Mouse (Mus musculus) adrenal gland, postnatal 25 days (tissue): ENCODE results near the gene Pias4. TPM values are rescaled to one million over a fixed set of nuclear protein-coding genes. Genes with fewer than 3 reads are reported as not detected.
"Not testable (repeated sequence)": the region's sequence is repeated elsewhere in the genome, so short reads cannot be mapped to it uniquely, and the experiment has no call there.

Experiments used
- DNase-seq: peaks from one replicate; pipeline ENCODE4 v3.0.0; 2021; ENCODE audit warnings: mixed read lengths
- total RNA-seq: library from RNA; stranded (reverse); gene quantifications from 2 replicates; pipeline ENCODE4 v1.2.3, GENCODE M21; 2021

Pias4 gene
- total RNA-seq, 1 experiment from 2014 or later, result 36.9 TPM

- no peak for DNase-seq
These were observed 23.2 kb upstream of the Pias4 start for GRCm38 (mm10) chr10:81190912-81191321.

DNA sequence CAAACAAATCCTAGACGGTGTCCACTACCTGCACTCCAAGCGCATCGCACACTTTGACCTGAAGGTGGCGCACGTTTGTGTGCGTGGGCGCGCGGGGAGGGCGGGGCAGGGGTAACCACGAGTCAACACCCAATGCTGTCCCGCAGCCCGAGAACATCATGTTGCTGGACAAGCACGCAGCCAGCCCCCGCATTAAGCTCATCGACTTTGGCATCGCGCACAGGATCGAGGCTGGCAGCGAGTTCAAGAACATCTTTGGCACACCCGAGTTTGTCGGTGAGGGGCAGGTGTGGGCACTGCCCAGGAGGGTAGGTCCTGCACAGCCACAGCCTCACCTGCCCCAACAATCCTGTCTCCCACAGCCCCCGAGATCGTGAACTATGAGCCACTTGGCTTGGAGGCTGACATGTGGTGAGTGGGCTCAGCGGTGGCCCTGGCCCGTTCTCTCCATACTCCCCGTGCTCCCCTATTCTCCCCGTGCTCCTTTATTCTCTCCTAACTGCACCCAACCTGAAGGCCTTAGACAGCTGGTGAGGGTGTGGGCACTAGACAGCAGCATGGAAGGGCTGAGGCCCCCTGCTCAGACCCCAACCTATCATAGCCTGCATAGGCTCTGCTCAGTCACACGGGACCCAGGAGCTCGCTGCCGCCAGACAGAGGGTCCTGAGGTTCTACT is 22.7 kb upstream of the Pias4 start:
- DNase-seq, result no peak

DNA sequence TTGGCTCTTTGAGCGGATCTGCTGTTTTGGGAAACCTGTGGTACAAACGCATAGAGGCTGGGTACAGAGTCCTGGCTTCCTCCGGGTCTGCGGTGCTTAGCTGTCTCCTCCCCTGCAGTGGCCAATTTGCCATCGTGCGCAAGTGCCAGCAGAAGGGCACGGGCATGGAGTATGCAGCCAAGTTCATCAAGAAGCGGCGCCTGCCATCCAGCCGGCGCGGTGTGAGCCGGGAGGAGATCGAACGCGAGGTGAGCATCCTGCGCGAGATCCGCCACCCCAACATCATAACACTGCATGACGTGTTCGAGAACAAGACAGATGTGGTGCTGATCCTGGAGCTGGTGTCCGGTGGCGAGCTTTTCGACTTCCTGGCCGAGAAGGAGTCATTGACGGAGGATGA is 22.1 kb upstream of the Pias4 start:
- no peak for DNase-seq

DNA sequence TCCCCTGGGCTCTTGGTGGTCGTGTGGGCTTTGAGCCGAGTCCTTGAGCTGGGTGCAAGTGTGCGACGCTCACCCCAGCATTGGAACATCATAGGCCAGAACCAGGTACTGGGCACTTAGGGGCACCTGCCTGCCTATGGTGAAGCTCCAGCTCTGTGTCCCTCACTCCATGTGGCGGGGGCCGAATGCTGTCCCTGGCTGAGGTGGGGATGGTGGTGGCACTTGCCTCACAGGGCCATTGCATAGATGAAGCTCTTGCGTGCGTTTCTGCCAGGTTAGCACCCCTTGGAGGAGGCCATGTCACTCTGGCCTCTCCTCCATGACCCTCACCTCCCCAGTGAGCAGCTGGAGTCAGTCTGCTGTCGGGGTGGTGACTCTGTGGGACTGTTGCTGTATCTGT is 19.4 kb upstream of the Pias4 start:
- DNase-seq, result no peak

GRCm38 (mm10) chr10:81184765-81185164 is 17.0 kb upstream of the Pias4 start:
- no peak for DNase-seq

GRCm38 (mm10) chr10:81183805-81184204 is 16.1 kb upstream of the Pias4 start, which contains the start of gene 4930442H23Rik:
Gene 4930442H23Rik, minus strand, starts transcription at chr10:81183849.
- no peak for DNase-seq

GRCm38 (mm10) chr10:81182336-81183333 is 14.9 kb upstream of the Pias4 start, which contains the start of gene Dapk3:
Gene Dapk3, plus strand, starts transcription at chr10:81183005.
- DNase-seq, result peak; percentile 91

DNA sequence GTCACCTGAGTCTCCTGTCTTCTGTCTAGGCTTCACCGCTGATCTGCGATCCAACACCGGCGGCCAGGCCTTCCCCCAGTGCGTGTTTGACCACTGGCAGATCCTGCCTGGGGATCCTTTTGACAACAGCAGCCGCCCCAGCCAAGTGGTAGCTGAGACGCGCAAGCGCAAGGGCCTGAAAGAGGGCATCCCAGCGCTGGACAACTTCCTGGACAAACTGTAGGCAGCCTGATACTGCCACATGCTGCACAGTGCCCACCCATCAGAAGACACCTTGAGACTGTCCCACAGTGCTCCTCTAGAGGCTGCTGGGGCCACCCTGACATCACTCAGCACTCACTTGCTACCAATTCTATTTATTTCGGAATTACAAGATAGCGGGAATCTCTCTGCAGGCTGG is 14.1 kb upstream of the Pias4 start:
- not testable (repeated sequence) for DNase-seq

- DNase-seq, result no peak
These were observed 13.2 kb upstream of the Pias4 start for GRCm38 (mm10) chr10:81180946-81181345.

- no peak for DNase-seq
These were observed 12.0 kb upstream of the Pias4 start for GRCm38 (mm10) chr10:81179451-81180342.

DNA sequence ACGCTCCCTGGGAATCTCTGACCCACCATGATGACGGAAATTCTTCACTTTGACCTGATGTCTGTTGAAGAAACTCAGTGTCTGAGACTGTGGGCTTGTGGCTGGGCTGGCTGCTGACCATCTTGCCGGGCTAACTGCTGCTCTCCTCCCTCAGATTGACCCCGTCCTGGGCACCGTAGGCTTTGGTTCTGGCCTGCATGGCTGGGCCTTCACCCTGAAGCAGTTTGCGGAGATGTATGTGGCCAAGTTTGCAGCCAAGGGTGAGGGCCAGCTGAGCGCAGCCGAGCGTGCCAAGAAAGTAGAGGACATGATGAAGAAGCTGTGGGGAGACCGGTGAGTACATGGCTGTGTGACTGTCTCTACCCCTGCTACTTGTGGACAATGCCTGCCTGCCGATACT is 11.2 kb upstream of the Pias4 start:
- no peak for DNase-seq

- DNase-seq, result no peak
These were observed 10.4 kb upstream of the Pias4 start for GRCm38 (mm10) chr10:81177958-81178712.

- DNase-seq, result peak; percentile 59
These were observed 9.8 kb upstream of the Pias4 start for GRCm38 (mm10) chr10:81177491-81177925.

DNA sequence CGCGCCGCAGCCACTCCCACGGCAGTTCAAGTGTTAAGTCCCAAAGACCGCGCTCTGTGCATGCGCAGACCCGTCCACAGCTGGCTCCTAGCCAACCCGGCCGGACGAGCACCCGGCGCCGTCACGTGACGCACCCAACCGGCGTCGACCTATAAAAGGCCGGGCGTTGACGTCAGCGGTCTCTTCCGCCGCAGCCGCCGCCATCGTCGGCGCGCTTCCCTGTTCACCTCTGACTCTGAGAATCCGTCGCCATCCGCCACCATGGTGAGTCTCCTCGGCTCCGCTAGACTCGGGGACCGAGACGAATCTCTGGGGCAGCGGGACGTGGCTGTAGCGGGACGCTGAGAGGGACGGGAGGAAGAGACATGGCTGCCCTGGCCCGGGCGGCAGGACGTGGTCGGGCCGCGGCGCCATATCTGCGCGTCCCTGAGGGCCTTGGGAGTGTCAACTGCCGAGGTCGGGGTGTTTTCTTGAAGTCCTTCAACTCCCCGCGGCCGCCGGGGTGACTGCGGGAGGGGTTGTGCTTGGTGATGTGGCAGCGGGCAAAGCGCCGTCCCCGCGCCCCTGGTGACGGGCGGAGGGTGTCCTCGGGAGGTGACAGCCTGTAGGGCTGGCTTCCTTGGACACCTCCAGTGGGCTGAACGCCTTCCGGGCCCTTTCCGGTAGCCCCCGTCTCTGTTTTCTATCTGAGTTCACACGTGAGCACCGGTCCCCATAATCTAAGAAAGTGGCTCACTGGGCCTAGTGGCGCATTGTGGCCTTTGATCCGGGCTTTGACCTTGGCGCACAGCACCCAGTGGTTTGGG is 8.9 kb upstream of the Pias4 start, which contains the start of gene Eef2:
Gene Eef2, plus strand, starts transcription at position 166 of the 806 bp plus-strand sequence.
- DNase-seq, result peak; percentile 100

DNA sequence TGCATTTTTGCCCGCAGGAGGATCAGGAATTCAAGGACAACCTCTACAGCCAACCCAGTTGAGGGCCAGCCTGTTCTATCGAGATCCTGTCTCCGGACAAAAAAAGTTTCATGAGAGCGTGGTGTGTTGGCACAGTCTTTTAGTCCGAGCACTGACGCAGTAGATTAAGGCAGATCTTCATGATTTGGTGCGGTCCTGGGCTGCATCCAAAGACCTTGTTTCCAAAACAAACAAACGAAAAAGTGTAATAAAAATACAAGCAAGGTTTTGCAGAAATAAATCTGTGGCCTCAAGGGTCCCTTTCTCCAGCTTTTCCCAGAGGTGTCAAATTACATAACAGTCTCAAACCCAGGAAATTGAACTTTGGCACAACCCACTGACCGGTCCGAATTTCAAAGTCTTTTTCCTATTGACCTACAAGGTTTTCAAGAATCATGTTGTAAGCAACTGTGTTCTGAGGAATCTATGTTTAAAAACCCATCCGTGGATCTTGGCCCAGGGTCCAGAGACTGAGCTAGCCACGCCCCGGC is 8.3 kb upstream of the Pias4 start:
- no peak for DNase-seq

GRCm38 (mm10) chr10:81175345-81175701 is 7.6 kb upstream of the Pias4 start:
- DNase-seq, result not testable (repeated sequence)

GRCm38 (mm10) chr10:81174617-81175344 is 7.1 kb upstream of the Pias4 start:
- peak; percentile 88 for DNase-seq

DNA sequence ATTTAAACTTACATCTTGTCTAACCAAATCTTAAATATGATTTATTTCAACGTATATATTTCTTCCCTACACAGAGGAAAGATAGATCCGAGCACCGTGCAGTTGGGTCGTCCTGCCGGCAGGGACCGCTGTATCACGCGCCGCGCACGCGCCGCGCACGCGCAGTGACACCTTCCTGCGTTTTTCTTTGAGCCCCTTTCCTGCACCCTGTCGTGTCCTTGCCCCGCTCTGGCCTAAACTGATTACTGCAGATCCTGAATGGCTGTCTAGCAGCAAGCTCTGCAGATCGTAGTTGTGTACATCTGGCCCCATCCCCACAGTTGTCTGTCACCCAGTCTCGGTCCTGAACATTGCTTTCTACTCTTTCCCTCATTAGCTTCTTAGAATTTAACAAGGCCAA is 5.4 kb upstream of the Pias4 start:
- DNase-seq, result peak; percentile 87

- not testable (repeated sequence) for DNase-seq
These were observed 1.7 kb upstream of the Pias4 start for GRCm38 (mm10) chr10:81169411-81169900.
